Mouse (Mus musculus) kidney, postnatal 14 days (tissue): ENCODE results near the gene Zfyve1.
"Not testable (repeated sequence)": the region's sequence is repeated elsewhere in the genome, so short reads cannot be mapped to it uniquely, and the experiment has no call there.

Source experiments
- DNase-seq: peaks from one replicate; pipeline ENCODE4 v3.0.0; 2022; ENCODE audit warnings: mixed read lengths

Zfyve1 gene

DNA sequence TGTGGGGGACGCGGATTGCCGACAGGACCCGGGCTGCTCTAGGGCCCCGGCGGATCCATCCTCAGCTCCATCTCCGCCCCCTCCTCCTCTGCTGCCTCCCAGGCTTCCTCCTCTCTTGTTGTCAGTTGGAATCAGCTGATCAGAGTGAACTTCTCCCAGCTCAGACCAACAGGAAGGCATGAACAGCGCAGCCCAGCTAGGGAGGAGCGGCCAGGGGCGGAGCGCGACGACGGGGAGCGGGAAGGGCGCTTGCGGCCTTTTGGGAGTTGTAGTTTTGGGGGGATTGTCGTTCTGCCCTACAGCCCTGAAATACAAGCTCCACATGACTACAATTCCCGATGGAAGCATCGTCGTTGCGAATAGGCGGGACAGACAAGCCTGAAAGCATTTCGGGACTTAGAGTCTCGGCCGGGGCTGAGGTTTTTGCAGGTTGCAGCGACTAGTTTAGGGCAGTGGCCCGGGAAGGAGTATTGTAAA is at the start of gene Zfyve1:
TSS of gene Zfyve1 (minus strand) at position 198 of the 477 bp plus-strand sequence.
- peak; percentile 96 for DNase-seq

- no peak for DNase-seq
These were observed 46.1 kb upstream of the Zfyve1 start for GRCm38 (mm10) chr12:83643116-83643515.

DNA sequence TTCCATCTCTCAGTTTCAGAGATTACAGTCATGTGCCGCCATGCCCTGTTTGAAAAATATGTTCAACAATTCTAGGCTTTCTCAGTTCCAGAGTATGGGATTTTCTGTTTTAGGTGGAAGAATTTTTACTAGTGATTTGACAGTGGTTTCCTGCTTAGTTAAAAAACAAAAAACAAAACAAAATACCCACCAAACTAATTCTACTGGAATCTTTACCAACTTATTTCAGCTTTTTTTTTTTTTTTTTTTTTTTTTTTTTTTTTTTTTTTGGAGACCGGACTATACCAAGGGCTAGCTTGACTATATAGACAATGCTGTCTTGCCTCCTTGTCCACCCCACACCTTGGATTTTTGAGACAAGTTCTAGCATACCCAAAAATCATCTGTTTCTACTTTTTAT is 44.2 kb upstream of the Zfyve1 start:
- no peak for DNase-seq

GRCm38 (mm10) chr12:83633807-83634206 is 36.8 kb upstream of the Zfyve1 start:
- DNase-seq: no peak

DNA sequence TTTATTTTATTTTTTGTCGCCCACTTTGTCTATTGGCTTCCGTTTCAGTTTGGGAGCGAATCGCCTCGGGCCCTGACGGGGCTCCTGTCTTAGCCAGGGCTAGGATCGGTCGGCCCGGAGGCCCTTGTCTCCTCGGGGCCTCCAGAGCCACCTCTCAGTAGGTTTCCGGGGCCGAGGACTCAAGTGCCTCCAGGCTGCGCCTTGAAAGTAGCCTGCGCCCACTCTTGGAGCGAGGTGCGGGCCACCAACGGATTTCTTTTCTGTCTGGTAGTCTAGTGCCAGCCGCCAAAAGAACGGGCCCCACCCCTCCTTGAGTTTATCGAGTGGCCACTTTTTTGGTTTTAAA is 35.6 kb upstream of the Zfyve1 start:
- DNase-seq: peak; percentile 48

- DNase-seq: peak; percentile 97
These were observed 35.0 kb upstream of the Zfyve1 start for GRCm38 (mm10) chr12:83631743-83632679.

GRCm38 (mm10) chr12:83630936-83631335 is 33.9 kb upstream of the Zfyve1 start, which contains the start of gene Rbm25:
Gene Rbm25, plus strand, starts transcription at chr12:83631236.
- DNase-seq: not testable (repeated sequence)

DNA sequence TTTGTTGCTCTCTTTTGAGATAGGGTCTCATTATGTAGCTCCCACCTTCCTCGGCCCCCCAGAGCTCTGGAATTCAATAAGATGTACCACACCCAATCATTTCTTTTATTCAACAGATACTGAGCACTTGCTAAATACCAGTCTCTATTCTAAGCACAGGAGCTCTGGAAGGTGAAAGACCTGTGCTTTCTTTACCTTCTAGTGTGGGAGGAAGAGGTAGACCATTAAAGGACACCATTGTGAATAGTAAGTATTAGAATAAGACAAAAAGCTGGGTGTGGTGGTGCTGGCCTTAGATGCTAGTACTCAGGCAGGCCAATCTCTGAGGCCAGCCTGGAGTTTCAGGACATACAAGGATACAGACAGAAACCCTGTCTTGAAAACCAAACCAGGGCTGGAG is 27.3 kb upstream of the Zfyve1 start:
- no peak for DNase-seq

- peak; percentile 21 for DNase-seq
These were observed 25.2 kb upstream of the Zfyve1 start for GRCm38 (mm10) chr12:83622031-83622755.

DNA sequence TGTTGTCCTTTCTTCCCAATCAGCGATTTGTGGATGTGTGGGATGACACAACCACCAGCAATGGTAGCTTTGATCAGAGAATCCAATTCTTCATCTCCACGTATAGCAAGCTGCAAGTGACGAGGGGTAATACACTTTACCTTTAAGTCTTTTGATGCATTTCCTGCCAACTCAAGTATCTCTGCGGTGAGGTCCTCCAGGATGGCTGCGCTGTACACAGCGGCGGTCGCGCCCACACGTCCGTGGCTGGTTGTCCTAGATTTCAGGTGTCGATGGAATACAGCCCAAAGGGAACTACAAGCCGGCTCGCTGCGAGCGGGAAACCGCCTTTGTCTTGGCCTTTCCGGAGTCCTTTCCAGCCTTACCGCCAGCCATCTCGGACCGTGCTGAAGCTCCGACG is 23.7 kb upstream of the Zfyve1 start:
- not testable (repeated sequence) for DNase-seq

DNA sequence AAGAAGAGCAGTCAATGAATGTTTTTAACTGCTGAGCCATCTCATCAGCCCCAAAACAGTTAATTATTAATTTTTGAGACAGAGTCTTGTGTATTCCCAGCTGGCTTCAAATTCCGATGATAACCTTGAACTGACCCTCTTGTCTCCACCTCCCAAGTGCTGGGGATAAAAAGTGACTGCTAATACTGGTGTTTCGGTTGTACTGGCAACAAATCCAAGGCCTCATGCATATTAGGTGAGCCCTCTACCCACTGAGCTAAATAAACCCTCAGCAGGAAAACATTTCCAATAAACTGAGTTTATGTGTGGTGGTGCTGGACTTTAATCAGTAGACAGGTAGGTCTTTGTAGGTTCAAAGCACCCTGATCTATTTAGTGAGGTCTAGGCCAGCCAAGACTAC is 22.0 kb upstream of the Zfyve1 start:
- no peak for DNase-seq

GRCm38 (mm10) chr12:83617261-83617660 is 20.2 kb upstream of the Zfyve1 start:
- no peak for DNase-seq

DNA sequence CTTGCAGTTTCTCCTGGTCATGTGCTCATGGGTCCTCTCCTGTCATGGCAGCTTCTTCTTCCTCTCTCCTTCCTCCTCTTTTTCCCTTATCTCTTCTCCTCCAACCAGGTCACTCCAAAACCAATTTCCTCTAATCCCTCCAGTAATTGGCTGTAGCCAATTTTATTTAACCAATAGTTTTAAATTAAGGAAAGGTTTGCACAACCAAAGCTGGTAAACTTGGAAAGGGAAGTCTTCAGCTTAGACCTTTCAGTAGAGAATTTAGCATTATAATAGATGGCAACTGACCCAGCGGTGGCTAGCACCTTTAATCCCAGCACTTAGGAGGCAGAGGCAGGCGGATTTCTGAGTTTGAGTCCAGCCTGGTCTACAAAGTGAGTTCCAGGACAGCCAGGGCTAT is 9.4 kb upstream of the Zfyve1 start:
- not testable (repeated sequence) for DNase-seq

GRCm38 (mm10) chr12:83602285-83602684 is 5.3 kb upstream of the Zfyve1 start:
- no peak for DNase-seq

GRCm38 (mm10) chr12:83597881-83598280 is 859 bp upstream of the Zfyve1 start:
- no peak for DNase-seq

GRCm38 (mm10) chr12:83596191-83596954 is 649 bp downstream of the Zfyve1 start:
- DNase-seq: no peak

DNA sequence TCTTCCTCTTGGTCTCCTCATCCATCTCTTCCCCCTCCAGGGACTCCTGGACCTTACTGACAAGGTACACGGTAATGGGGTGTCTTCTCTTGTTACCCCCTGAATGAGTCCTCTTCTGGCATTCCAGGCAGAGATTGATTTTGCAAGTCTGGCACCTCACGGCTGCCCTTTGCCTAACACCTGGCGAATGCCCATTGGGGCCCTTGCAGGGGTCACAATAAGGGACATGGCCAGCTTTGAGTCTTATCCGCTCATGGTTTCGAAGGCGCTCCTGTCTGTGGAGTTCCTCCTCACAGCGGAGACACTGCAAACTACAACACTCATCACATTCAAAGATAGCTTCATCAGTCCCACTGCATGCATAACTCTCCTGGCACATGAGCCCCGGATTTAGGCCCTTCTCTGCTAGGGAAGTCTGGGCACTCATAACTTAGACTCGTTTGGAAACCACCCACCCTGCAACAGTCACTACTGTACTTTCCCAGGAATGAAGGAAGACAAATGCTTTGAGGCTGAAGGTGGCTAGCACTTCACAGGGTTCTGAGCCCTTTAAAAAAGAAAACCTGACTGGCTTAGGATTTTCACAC is 2.5 kb downstream of the Zfyve1 start:
- no peak for DNase-seq

DNA sequence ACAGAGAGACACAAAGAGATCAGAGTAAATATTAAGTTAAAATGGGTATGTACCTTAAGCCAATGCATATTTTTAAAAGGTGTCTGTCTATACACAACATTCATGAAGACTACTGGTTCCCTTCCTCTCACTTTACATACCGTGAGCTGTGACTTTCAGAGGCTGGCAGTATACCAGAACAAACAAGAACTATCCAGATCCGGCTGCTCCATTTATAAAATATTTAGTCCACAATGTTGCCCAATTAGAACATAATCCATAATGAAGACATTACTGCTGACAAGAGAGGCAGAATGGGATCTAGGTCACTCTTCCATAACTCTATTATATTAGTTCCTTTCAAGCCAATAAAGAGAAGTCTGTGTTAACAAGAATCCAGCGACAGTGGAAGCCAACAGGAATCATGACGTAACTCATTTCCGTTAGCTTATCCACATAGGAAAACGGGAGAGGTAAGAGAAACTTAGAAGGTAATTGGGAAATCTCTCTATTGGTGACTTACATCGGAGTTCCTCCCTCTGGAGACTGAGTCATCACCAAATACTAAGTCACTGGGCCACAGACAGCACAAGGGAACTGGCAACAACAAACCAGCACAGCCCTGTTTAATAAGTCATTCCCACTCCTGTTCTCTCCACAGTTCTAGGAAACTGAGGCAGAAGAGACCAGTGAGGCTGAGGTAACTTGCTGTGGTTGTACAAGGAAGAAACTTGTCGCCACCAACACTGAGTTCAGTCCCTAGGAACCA is 5.1 kb downstream of the Zfyve1 start:
- no peak for DNase-seq

GRCm38 (mm10) chr12:83586628-83587027 is 10.4 kb downstream of the Zfyve1 start:
- no peak for DNase-seq

- DNase-seq: no peak
These were observed 14.3 kb downstream of the Zfyve1 start for GRCm38 (mm10) chr12:83582747-83583146.

DNA sequence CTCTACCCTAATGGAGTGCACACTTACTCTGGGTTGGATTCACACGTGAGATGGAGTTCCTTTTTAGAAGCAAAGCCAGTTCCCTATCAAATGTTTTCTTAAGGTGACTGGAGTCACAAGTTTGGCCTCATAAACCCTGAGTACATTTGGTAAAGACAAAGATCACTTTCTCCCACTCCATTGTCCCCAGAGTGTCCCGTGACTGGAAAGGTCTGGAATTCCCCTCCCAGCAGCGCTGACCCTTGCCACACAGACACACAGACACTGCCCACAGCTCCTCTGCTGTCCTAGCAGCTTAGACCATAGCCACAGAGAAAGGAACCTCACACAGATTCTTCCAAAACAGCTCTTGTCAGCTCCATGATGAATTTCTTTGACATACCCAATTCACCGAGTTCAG is 14.9 kb downstream of the Zfyve1 start:
- peak; percentile 51 for DNase-seq

- peak; percentile 44 for DNase-seq
These were observed 16.7 kb downstream of the Zfyve1 start for GRCm38 (mm10) chr12:83580283-83580682.
